Mouse (Mus musculus) liver, adult 2 months (tissue): ENCODE data around the gene Pecam1. TPM values are rescaled to one million over a fixed set of nuclear protein-coding genes. Genes with fewer than 3 reads are reported as not detected.
A peak's percentile ranks its signal among the peaks of the same experiment; 100 is the strongest.

Source experiments
- DNase-seq: peaks from one replicate; pipeline ENCODE4 v3.0.0-alpha.2; 2011; ENCODE audit warnings: low read depth, low spot score; ENCODE audit errors: extremely low read depth
- H3K27ac ChIP-seq: fragments of 200-500 bp; replicated peaks from 2 replicates; pipeline ENCODE4 v1.5.1; 2012; ENCODE audit warnings: low read depth, mild to moderate bottlenecking, control low read depth, inconsistent platforms, low read length; ENCODE audit not compliant: insufficient read depth
- H3K27me3 ChIP-seq: fragments of 200-500 bp; 2 replicates; pipeline ENCODE4 v1.6.1; 2012; ENCODE audit warnings: mild to moderate bottlenecking, moderate library complexity, low read length, inconsistent platforms; ENCODE audit not compliant: control insufficient read depth, insufficient read depth
- H3K36me3 ChIP-seq: fragments of 200-500 bp; 2 replicates; pipeline ENCODE4 v1.6.1; 2012; ENCODE audit warnings: low read length, inconsistent platforms; ENCODE audit not compliant: control insufficient read depth, insufficient read depth
- H3K4me1 ChIP-seq: fragments of 200-500 bp; 2 replicates; pipeline ENCODE4 v1.6.1; 2011; ENCODE audit warnings: low read length; ENCODE audit not compliant: control insufficient read depth, insufficient read depth
- H3K4me3 ChIP-seq: fragments of 200-500 bp; 2 replicates; pipeline ENCODE4 v1.5.1; 2011; ENCODE audit warnings: low read depth, mild to moderate bottlenecking, control low read depth, low read length, moderate library complexity; ENCODE audit not compliant: insufficient read depth
- H3K79me2 ChIP-seq: fragments of 200-500 bp; 2 replicates; pipeline ENCODE4 v1.6.1; 2012; ENCODE audit warnings: inconsistent platforms, mild to moderate bottlenecking, low read length, moderate library complexity; ENCODE audit not compliant: control insufficient read depth, insufficient read depth
- H3K9ac ChIP-seq: fragments of 200-500 bp; 2 replicates; pipeline ENCODE4 v1.6.1; 2012; ENCODE audit warnings: low read depth, mild to moderate bottlenecking, control low read depth, inconsistent platforms, low read length
- CTCF ChIP-seq: fragments of 200-500 bp; IDR thresholded peaks from 2 replicates; pipeline ENCODE4 v1.5.1; 2011; ENCODE audit warnings: low read depth, low read length, control low read depth
- POLR2A ChIP-seq: fragments of 200-500 bp; IDR thresholded peaks from 2 replicates; pipeline ENCODE4 v1.6.1; 2011; ENCODE audit warnings: low read length, control low read depth; ENCODE audit not compliant: insufficient read depth; ENCODE audit errors: extremely low read depth
- WGBS: fragments of 180-500 bp; shearing (Covaris S2); methylation state at CpG from one replicate; pipeline ENCODE4 v1.1.7; 2018; 5-methylcytosine and 5-hydroxymethylcytosine counted together
- polyA plus RNA-seq: library from polyadenylated mRNA; depleted of rRNA; stranded (reverse); fragments of >200 nt; gene quantifications from 2 replicates; pipeline ENCODE4 v1.2.3, GENCODE M21; 2012
- total RNA-seq: library from RNA; depleted of rRNA; stranded (reverse); fragments of >200 nt; gene quantifications from 2 replicates; pipeline ENCODE4 v1.2.3, GENCODE M21; 2014

The Pecam1 gene
- total and polyA plus RNA-seq, 2 experiments, result 5.4 to 14.6 TPM

GRCm38 (mm10) chr11:106702584-106702983 lies 47.8 kb downstream of the Pecam1 start:
- Histone ChIP-seq H3K4me3 (no peak overlapping the region), H3K9ac (no peak overlapping the region), H3K4me1 (peaks cover 3% of the 10 kb centered on the region; the same call in 1 of the 2 replicates), H3K36me3 (no peaks in the 10 kb centered on the region), H3K27ac (no peak overlapping the region), H3K79me2 (no peaks in the 10 kb centered on the region), H3K27me3 (no peaks in the 10 kb centered on the region)
- DNase-seq, result no peak
- 93% methylated on average over 3 of the region's 3 CpGs for WGBS
- no peak for TF ChIP-seq POLR2A
- TF ChIP-seq CTCF, result no peak

GRCm38 (mm10) chr11:106701589-106701988 lies 48.8 kb downstream of the Pecam1 start:
- 84% methylated on average over 9 of the region's 9 CpGs for WGBS
- no peaks in the 10 kb centered on the region for H3K27me3 ChIP-seq
- no peak overlapping the region for H3K27ac ChIP-seq
- TF ChIP-seq CTCF (no peak), POLR2A (no peak)
- H3K79me2 ChIP-seq, result no peaks in the 10 kb centered on the region
- H3K9ac ChIP-seq, result no peak overlapping the region
- no peak overlapping the region for H3K4me3 ChIP-seq
- H3K4me1 ChIP-seq, result peaks cover 3% of the 10 kb centered on the region; the same call in 1 of the 2 replicates
- DNase-seq, result no peak
- H3K36me3 ChIP-seq, result no peaks in the 10 kb centered on the region

DNA sequence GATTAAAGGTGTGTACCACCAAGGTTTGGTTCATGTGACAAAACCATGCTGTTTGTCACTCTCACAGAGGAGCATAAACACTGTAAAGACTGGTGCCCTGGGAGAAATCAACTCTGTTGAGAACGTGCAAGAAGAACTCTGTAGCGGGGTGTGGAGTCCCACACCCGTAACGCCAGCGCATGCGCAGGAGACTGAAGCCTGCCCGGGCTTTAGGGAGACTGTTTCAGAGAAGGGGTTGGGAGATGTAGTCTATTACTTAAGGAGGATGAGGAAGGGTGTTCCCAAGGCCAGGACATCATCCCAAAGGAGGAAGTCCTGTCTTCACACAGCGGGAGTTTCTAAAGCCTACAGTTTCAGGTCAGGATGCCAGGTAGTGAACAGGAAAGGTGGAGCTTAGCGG lies 51.3 kb downstream of the Pecam1 start:
- no peaks in the 10 kb centered on the region for H3K27me3 ChIP-seq
- 95% methylated on average over 9 of the region's 9 CpGs for WGBS
- H3K79me2 ChIP-seq, result no peaks in the 10 kb centered on the region
- H3K27ac ChIP-seq, result no peak overlapping the region
- no peak overlapping the region for H3K9ac ChIP-seq
- H3K4me3 ChIP-seq, result no peak overlapping the region
- TF ChIP-seq POLR2A, result no peak
- TF ChIP-seq CTCF, result no peak
- peaks cover 3% of the 10 kb centered on the region; the same call in 1 of the 2 replicates for H3K4me1 ChIP-seq
- no peak for DNase-seq
- H3K36me3 ChIP-seq, result no peaks in the 10 kb centered on the region

DNA sequence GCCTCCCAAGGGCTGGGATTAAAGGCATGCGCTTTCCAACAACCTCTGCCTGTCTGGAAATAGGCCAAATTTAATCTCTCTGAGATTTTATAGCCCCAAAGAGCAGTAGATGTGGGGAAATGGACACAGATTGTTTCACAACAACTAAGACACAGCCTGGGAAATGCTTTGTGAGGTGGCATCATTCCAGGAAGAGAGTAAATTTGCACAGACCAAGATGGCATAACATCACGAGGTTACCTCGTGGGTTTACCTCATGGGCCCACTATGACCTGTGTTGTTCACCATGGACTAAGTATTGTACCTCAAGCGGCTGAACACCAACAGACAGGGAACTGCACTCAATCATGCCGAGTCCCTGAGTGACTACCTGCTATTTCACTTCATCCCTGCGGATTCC lies 52.1 kb downstream of the Pecam1 start:
- Histone ChIP-seq H3K79me2 (no peaks in the 10 kb centered on the region), H3K27me3 (no peaks in the 10 kb centered on the region), H3K27ac (no peak overlapping the region), H3K36me3 (no peaks in the 10 kb centered on the region), H3K9ac (no peak overlapping the region), H3K4me3 (no peak overlapping the region), H3K4me1 (peaks cover 3% of the 10 kb centered on the region; the same call in 1 of the 2 replicates)
- WGBS, result 36% methylated on average over 6 of the region's 6 CpGs
- DNase-seq, result peak; percentile 84
- TF ChIP-seq POLR2A, result no peak
- TF ChIP-seq CTCF, result no peak

DNA sequence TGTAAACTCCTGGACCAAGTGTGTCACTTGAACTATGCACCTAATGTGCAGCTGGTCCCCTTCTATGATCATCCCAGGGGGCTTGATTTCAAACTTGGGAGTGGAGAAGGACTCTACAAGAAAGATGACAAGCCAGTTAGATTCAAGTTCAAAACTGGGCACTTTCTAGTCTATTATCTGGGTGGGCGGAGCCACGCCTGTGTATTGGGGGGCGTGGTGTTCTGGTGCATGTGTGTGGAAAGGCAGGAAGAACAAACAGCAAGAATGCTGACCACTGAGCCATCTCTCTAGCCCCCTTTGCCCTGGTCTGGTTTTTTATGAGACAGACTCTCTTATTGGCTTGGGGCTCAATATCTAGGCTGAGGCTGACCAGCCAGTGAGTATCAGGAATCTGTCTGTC lies 54.5 kb downstream of the Pecam1 start:
- TF ChIP-seq CTCF, result no peak
- no peak for TF ChIP-seq POLR2A
- no peak for DNase-seq
- peaks cover 3% of the 10 kb centered on the region; the same call in 1 of the 2 replicates for H3K4me1 ChIP-seq
- 96% methylated on average over 3 of the region's 3 CpGs for WGBS
- no peak overlapping the region for H3K27ac ChIP-seq
- H3K36me3 ChIP-seq, result no peaks in the 10 kb centered on the region
- H3K27me3 ChIP-seq, result no peaks in the 10 kb centered on the region
- no peak overlapping the region for H3K9ac ChIP-seq
- no peaks in the 10 kb centered on the region for H3K79me2 ChIP-seq
- no peak overlapping the region for H3K4me3 ChIP-seq

DNA sequence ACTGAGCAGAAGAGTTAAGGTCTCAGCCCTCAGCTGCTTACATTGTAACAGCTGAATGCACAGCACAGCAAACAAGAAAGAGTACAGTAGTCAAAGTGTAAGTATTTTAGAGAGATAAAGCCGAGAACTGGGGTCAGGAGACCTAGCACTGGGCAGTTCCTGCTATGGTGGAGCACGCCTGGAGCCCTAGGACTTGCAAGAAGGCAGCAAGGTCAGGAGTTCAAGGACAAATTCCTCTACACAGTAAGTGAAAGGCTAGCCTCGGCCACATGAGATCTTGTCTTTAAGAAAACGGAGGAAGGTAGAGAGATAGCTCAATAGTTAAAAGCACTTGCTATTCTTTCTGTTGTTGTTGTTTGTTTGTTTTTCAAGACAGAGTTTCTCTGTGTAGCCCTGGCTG lies 57.5 kb downstream of the Pecam1 start:
- TF ChIP-seq CTCF (no peak), POLR2A (no peak)
- Histone ChIP-seq H3K79me2 (no peaks in the 10 kb centered on the region), H3K36me3 (no peaks in the 10 kb centered on the region), H3K9ac (no peak overlapping the region), H3K4me3 (no peak overlapping the region), H3K4me1 (peaks cover 3% of the 10 kb centered on the region; the same call in 1 of the 2 replicates), H3K27me3 (no peaks in the 10 kb centered on the region), H3K27ac (no peak overlapping the region)
- WGBS, result 86% methylated on average over 4 of the region's 4 CpGs
- DNase-seq, result no peak
